Mouse (Mus musculus): ENCODE results near the gene Adam20. TPM values are rescaled to one million over a fixed set of nuclear protein-coding genes. Genes with fewer than 3 reads are reported as not detected.
"Not testable (repeated sequence)": the region's sequence is repeated elsewhere in the genome, so short reads cannot be mapped to it uniquely, and the experiment has no call there.

Adam20 gene
- not detected in 2 replicates for polyA plus RNA-seq (2015; fragmentation: Nextera tagmentation; extraction: Ambion mirVana)

- H3K36me3 ChIP-seq; H3K4me2 ChIP-seq; H3K4me1 ChIP-seq; H3K9ac ChIP-seq; ATAC-seq (ENCODE audit: borderline replicate concordance, extremely low read depth, low FRiP score, low TSS enrichment); H3K9me3 ChIP-seq; H3K27me3 ChIP-seq; H3K4me3 ChIP-seq; H3K27ac ChIP-seq: not testable (repeated sequence)
- 63% methylated on average over 1 of the region's 1 CpGs for WGBS
These were observed at the start of gene Adam20 for GRCm38 (mm10) chr8:40792973-40793372. Adam20 (plus strand) TSS chr8:40793273.

- H3K9me3 ChIP-seq; H3K36me3 ChIP-seq; H3K27ac ChIP-seq; H3K27me3 ChIP-seq; H3K4me1 ChIP-seq; H3K9ac ChIP-seq; H3K4me3 ChIP-seq; ATAC-seq (ENCODE audit: borderline replicate concordance, extremely low read depth, low FRiP score, low TSS enrichment); H3K4me2 ChIP-seq: not testable (repeated sequence)
- WGBS, result 54% methylated on average over 1 of the region's 1 CpGs
These were observed 41.2 kb upstream of the Adam20 start, which contains the start of gene Adam25 for GRCm38 (mm10) chr8:40751908-40752307. Adam25 (plus strand) TSS chr8:40752208.

GRCm38 (mm10) chr8:40783320-40783719 lies 9.8 kb upstream of the Adam20 start:
- Histone ChIP-seq H3K27me3 (no peaks in the 10 kb centered on the region), H3K4me1 (no peaks in the 10 kb centered on the region), H3K4me2 (no peak overlapping the region), H3K9ac (no peak overlapping the region), H3K27ac (no peak overlapping the region), H3K36me3 (no peaks in the 10 kb centered on the region), H3K9me3 (no peaks in the 10 kb centered on the region), H3K4me3 (no peak overlapping the region)
- ATAC-seq (ENCODE audit: borderline replicate concordance, extremely low read depth, low FRiP score, low TSS enrichment), result no peak

GRCm38 (mm10) chr8:40803379-40804079 lies 10.5 kb downstream of the Adam20 start:
- Histone ChIP-seq H3K9me3 (no peaks in the 10 kb centered on the region), H3K4me2 (no peak overlapping the region), H3K4me1 (no peaks in the 10 kb centered on the region), H3K9ac (no peak overlapping the region), H3K36me3 (no peaks in the 10 kb centered on the region), H3K4me3 (no peak overlapping the region), H3K27me3 (no peaks in the 10 kb centered on the region), H3K27ac (no peak overlapping the region)
- WGBS, result 64% methylated on average over 2 of the region's 2 CpGs
- ATAC-seq (ENCODE audit: borderline replicate concordance, extremely low read depth, low FRiP score, low TSS enrichment), result no peak

Other genes with a start within 250 kb of the Adam20 start
- not detected in 2 replicates for gene Adam24, start 118.2 kb upstream of the Adam20 start, polyA plus RNA-seq (2015; fragmentation: Nextera tagmentation; extraction: Ambion mirVana)
- not detected in 2 replicates for gene Adam25, start 41.1 kb upstream of the Adam20 start, polyA plus RNA-seq (2015; fragmentation: Nextera tagmentation; extraction: Ambion mirVana)
- not detected in 2 replicates for gene Adam39, start 29.7 kb downstream of the Adam20 start, polyA plus RNA-seq (2015; fragmentation: Nextera tagmentation; extraction: Ambion mirVana)